Mouse (Mus musculus): Measurements from ENCODE around the gene Arid5b. TPM values are rescaled to one million over a fixed set of nuclear protein-coding genes. Genes with fewer than 3 reads are reported as not detected.

Arid5b gene
- polyA plus RNA-seq, 1 experiment: 4.5 TPM

DNA sequence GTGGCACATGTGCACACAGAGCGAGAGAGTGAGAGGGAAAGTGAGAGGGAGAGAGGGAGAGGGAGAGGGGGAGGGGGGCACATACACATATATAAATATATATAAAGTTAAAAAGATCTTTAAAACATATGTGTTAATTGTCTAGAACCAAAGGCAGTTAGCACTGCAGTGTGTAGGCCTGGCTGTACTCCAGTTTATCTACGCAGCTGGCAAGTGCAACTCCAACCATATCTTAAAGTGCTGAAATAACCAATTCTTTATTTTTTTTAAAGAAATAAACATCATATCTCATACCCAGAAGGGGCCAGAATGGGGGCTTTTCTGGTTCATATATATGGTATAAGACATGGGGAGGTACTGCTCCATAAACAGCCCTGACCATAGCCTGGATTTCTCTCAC lies 114.4 kb downstream of the Arid5b start:
- Histone ChIP-seq H3K27ac (ENCODE audit: insufficient read depth, low read length) (no peak overlapping the region), H3K36me3 (ENCODE audit: control insufficient read depth, insufficient read depth, low read length) (peaks cover 2% of the 10 kb centered on the region; the same call in 1 of the 2 replicates), H3K4me3 (ENCODE audit: extremely low read depth, insufficient read depth, insufficient read length) (no peak overlapping the region), H3K4me1 (ENCODE audit: control insufficient read depth, insufficient read depth, insufficient read length) (peaks cover 14% of the 10 kb centered on the region; the same call in 1 of the 2 replicates), H3K27me3 (ENCODE audit: control insufficient read depth, insufficient read depth, low read length) (no peaks in the 10 kb centered on the region)
- TF ChIP-seq POLR2A (IDR thresholded peaks at IDR 0.05; ENCODE audit: low read depth, low read length) (no peak), CTCF (IDR thresholded peaks at IDR 0.05; ENCODE audit: extremely low read depth, insufficient read depth, insufficient read length, insufficient replicate concordance) (no peak)
- no peak for DNase-seq (ENCODE audit: low read depth in 1 of 2, low spot score in 2 of 2)
- WGBS: 90% methylated on average over 2 of the region's 2 CpGs

DNA sequence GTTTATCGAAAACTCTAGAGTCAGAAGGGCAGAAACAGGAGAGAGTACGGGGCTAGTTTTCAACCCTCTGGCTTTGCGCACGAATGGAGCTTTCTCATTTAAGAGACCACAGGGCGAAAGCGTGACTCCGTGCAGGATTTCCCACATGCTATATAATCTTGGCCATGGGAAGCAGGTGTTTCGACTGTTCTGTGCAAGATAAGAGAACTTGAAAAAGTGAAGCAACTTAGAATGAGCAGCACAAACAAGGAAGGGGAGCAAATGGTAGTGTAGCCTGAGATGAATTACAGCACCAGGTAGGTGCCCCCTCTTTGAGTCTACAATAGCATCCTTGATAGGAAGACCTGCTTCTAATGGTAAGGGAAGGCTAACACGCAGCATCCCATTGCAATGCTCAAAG lies 118.8 kb downstream of the Arid5b start:
- TF ChIP-seq POLR2A (IDR thresholded peaks at IDR 0.05; ENCODE audit: low read depth, low read length): no peak
- Histone ChIP-seq H3K27ac (ENCODE audit: insufficient read depth, low read length) (no peak overlapping the region), H3K36me3 (ENCODE audit: control insufficient read depth, insufficient read depth, low read length) (peaks cover 3% of the 10 kb centered on the region), H3K4me1 (ENCODE audit: control insufficient read depth, insufficient read depth, insufficient read length) (peaks cover 13% of the 10 kb centered on the region), H3K27me3 (ENCODE audit: control insufficient read depth, insufficient read depth, low read length) (no peaks in the 10 kb centered on the region), H3K4me3 (ENCODE audit: extremely low read depth, insufficient read depth, insufficient read length) (no peak overlapping the region)
- DNase-seq (ENCODE audit: low read depth in 1 of 2, low spot score in 2 of 2): no peak
- 51% methylated on average over 9 of the region's 9 CpGs for WGBS

DNA sequence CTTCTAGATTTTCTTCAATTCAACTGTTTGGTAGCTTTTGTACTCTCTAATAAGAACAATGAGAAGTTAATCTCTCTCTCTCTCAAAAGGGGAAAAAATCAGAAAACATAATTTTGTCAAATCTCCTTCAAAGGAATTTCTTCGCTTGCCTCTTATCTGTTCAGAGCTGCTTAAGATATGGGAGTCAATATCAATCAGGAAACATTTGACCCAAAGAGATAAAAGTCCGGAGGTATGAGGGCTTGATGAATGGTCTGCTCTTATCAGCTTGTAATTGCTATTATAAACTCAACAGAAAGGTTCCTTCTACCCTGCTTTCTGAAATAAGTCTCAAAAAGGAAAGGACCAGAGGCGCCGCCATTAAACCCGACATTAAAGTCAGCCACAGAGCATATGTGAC lies 120.0 kb downstream of the Arid5b start:
- H3K4me3 ChIP-seq (ENCODE audit: extremely low read depth, insufficient read depth, insufficient read length): no peak overlapping the region
- no peak for DNase-seq (ENCODE audit: low read depth in 1 of 2, low spot score in 2 of 2)
- peaks cover 9% of the 10 kb centered on the region for H3K4me1 ChIP-seq (ENCODE audit: control insufficient read depth, insufficient read depth, insufficient read length)
- 77% methylated on average over 5 of the region's 5 CpGs for WGBS
- peaks cover 3% of the 10 kb centered on the region for H3K36me3 ChIP-seq (ENCODE audit: control insufficient read depth, insufficient read depth, low read length)
- TF ChIP-seq POLR2A (IDR thresholded peaks at IDR 0.05; ENCODE audit: low read depth, low read length): no peak
- TF ChIP-seq CTCF (IDR thresholded peaks at IDR 0.05; ENCODE audit: extremely low read depth, insufficient read depth, insufficient read length, insufficient replicate concordance): no peak
- no peaks in the 10 kb centered on the region for H3K27me3 ChIP-seq (ENCODE audit: control insufficient read depth, insufficient read depth, low read length)
- no peak overlapping the region for H3K27ac ChIP-seq (ENCODE audit: insufficient read depth, low read length)

DNA sequence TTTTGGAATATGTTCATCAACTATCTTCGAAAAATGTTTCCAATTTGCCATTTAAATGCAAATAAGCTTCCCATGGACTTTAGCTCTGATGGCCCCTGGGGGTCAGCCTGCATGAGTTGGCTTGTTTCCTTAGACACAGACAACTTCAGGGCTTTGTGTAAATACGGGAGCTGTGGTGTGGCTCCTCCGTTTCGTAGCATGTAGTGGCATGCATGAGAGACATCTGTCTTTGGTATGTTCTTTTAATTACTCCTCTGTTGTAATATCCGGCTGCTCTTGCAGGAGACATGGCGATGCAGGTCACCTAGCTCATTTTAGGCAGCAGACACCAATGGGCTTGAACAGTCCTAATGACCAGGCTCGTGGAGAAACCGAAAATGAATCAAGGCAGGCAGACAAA lies 121.0 kb downstream of the Arid5b start:
- Histone ChIP-seq H3K36me3 (ENCODE audit: control insufficient read depth, insufficient read depth, low read length) (peaks cover 1% of the 10 kb centered on the region; the same call in 1 of the 2 replicates), H3K4me3 (ENCODE audit: extremely low read depth, insufficient read depth, insufficient read length) (no peak overlapping the region), H3K27ac (ENCODE audit: insufficient read depth, low read length) (no peak overlapping the region), H3K27me3 (ENCODE audit: control insufficient read depth, insufficient read depth, low read length) (no peaks in the 10 kb centered on the region), H3K4me1 (ENCODE audit: control insufficient read depth, insufficient read depth, insufficient read length) (peaks cover 9% of the 10 kb centered on the region)
- no peak for DNase-seq (ENCODE audit: low read depth in 1 of 2, low spot score in 2 of 2)
- TF ChIP-seq CTCF (IDR thresholded peaks at IDR 0.05; ENCODE audit: extremely low read depth, insufficient read depth, insufficient read length, insufficient replicate concordance) (no peak), POLR2A (IDR thresholded peaks at IDR 0.05; ENCODE audit: low read depth, low read length) (no peak)
- 92% methylated on average over 8 of the region's 8 CpGs for WGBS

DNA sequence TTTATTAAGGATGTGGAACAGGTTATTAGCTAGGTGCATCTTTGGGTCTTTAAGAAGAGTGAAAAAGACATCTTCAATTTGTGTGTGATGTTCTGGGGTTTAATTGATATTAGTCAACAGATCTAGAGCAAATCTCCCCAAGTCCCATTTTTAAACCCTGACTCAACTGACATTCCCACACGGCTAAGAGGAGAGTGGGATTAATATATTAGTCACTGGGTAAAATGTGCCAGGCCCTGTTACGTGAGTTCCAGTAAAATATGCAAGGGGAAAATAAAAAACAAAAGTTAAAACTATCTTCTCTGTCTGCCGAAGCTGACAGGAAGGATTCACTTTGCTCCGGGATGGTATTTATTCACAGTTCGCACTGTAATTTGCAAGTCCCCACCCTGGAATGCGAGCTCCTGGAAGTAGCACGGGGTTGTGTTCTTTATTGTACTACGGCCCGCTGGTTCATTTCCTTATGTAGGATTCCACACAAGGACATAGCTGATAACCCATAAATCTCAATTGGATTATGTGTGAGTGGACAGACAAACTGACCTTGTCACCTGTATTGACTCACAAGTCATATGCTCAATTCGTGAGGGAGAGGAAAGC lies 121.8 kb downstream of the Arid5b start:
- 95% methylated on average over 10 of the region's 10 CpGs for WGBS
- H3K4me3 ChIP-seq (ENCODE audit: extremely low read depth, insufficient read depth, insufficient read length): no peak overlapping the region

DNA sequence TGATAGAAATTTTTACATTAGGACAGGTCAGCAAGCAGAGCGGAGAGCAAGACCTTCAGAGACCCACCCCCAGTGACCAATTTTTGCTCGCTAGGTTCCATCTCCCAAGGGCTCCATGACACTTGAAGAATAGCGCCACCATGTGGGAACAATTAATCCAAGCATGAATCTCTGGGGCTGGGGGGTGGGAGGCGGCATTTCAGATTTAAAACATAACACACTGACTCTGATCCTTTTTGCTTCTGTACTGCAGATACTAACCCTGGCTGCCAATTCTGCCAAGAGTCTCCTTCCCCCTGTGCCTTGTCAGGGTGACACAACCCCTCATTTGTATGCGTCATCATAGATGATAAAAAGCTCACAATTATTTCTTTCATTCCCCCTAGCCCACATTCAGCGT lies 122.4 kb downstream of the Arid5b start:
- Histone ChIP-seq H3K4me1 (ENCODE audit: control insufficient read depth, insufficient read depth, insufficient read length) (peaks cover 9% of the 10 kb centered on the region), H3K27me3 (ENCODE audit: control insufficient read depth, insufficient read depth, low read length) (no peaks in the 10 kb centered on the region), H3K36me3 (ENCODE audit: control insufficient read depth, insufficient read depth, low read length) (peaks cover 1% of the 10 kb centered on the region), H3K4me3 (ENCODE audit: extremely low read depth, insufficient read depth, insufficient read length) (no peak overlapping the region), H3K27ac (ENCODE audit: insufficient read depth, low read length) (no peak overlapping the region)
- DNase-seq (ENCODE audit: low read depth in 1 of 2, low spot score in 2 of 2): no peak
- TF ChIP-seq CTCF (IDR thresholded peaks at IDR 0.05; ENCODE audit: extremely low read depth, insufficient read depth, insufficient read length, insufficient replicate concordance) (no peak), POLR2A (IDR thresholded peaks at IDR 0.05; ENCODE audit: low read depth, low read length) (no peak)
- WGBS: 91% methylated on average over 6 of the region's 6 CpGs

More for the DNA sequence above, 121.8 kb downstream of the Arid5b start:
- peaks cover 1% of the 10 kb centered on the region for H3K36me3 ChIP-seq (ENCODE audit: control insufficient read depth, insufficient read depth, low read length)
- DNase-seq (ENCODE audit: low read depth in 1 of 2, low spot score in 2 of 2): no peak
- no peak for TF ChIP-seq POLR2A (IDR thresholded peaks at IDR 0.05; ENCODE audit: low read depth, low read length)
- no peak for TF ChIP-seq CTCF (IDR thresholded peaks at IDR 0.05; ENCODE audit: extremely low read depth, insufficient read depth, insufficient read length, insufficient replicate concordance)
- H3K27me3 ChIP-seq (ENCODE audit: control insufficient read depth, insufficient read depth, low read length): no peaks in the 10 kb centered on the region
- H3K4me1 ChIP-seq (ENCODE audit: control insufficient read depth, insufficient read depth, insufficient read length): peaks cover 9% of the 10 kb centered on the region
- H3K27ac ChIP-seq (ENCODE audit: insufficient read depth, low read length): no peak overlapping the region

DNA sequence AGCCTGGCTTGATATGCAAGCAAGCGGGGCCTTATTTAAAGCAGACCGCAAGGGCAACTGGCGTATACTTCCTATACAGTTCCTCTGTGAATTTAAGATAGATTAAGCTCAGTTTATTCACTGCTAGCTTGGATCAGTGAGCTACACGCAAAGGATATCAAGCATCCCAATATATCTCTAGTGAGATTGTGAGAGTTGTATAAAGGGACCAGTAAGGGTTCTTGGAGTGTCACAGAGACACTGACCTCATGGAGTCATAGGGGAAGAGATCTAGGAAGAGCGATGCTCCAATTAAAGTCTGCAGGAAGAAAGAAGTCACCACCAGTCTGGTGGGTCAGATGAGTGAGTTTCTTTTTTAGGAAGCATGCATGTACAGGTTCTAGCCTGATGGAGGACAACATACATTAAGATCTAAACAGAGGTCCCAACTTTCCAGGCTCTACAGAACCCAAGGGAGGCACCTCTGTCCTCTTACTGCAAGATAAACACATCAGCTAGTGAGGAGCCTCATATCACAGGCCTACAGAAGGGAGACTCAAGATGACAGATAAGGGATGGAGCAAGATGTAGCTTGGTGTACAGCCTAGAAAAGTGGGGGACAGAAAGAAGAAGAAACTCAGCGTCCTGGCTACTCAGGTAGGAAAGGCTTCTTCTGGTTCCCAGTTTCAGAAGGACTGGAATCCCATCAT lies 123.0 kb downstream of the Arid5b start:
- WGBS: 85% methylated on average over 6 of the region's 6 CpGs
- TF ChIP-seq CTCF (IDR thresholded peaks at IDR 0.05; ENCODE audit: extremely low read depth, insufficient read depth, insufficient read length, insufficient replicate concordance) (no peak), POLR2A (IDR thresholded peaks at IDR 0.05; ENCODE audit: low read depth, low read length) (no peak)
- Histone ChIP-seq H3K27me3 (ENCODE audit: control insufficient read depth, insufficient read depth, low read length) (no peaks in the 10 kb centered on the region), H3K36me3 (ENCODE audit: control insufficient read depth, insufficient read depth, low read length) (peaks cover 1% of the 10 kb centered on the region), H3K4me1 (ENCODE audit: control insufficient read depth, insufficient read depth, insufficient read length) (peaks cover 9% of the 10 kb centered on the region), H3K4me3 (ENCODE audit: extremely low read depth, insufficient read depth, insufficient read length) (no peak overlapping the region), H3K27ac (ENCODE audit: insufficient read depth, low read length) (no peak overlapping the region)
- no peak for DNase-seq (ENCODE audit: low read depth in 1 of 2, low spot score in 2 of 2)
